Mouse (Mus musculus): ENCODE data around the gene Kbtbd12. TPM values are rescaled to one million over a fixed set of nuclear protein-coding genes. Genes with fewer than 3 reads are reported as not detected.

Kbtbd12 gene
- polyA plus RNA-seq (2017; shearing (Covaris generic)), result not detected

GRCm38 (mm10) chr6:88637611-88638301 lies at the start of gene Kbtbd12:
TSS of gene Kbtbd12 (minus strand) at chr6:88637950.
- no peak for ATAC-seq

GRCm38 (mm10) chr6:88683380-88684053 lies 45.8 kb upstream of the Kbtbd12 start:
- no peak for ATAC-seq

- ATAC-seq, result no peak
Observed at GRCm38 (mm10) chr6:88681026-88681425, 43.3 kb upstream of the Kbtbd12 start.

- ATAC-seq, result no peak
Observed at GRCm38 (mm10) chr6:88677738-88678137, 40.0 kb upstream of the Kbtbd12 start.

- no peak for ATAC-seq
Observed at GRCm38 (mm10) chr6:88676753-88677736, 39.3 kb upstream of the Kbtbd12 start.

GRCm38 (mm10) chr6:88675815-88676214 lies 38.1 kb upstream of the Kbtbd12 start:
- ATAC-seq, result no peak

- no peak for ATAC-seq
Observed at GRCm38 (mm10) chr6:88662284-88662683, 24.5 kb upstream of the Kbtbd12 start.

GRCm38 (mm10) chr6:88661696-88662095 lies 23.9 kb upstream of the Kbtbd12 start:
- no peak for ATAC-seq

- no peak for ATAC-seq
Observed at GRCm38 (mm10) chr6:88647564-88648295, 10.0 kb upstream of the Kbtbd12 start.

GRCm38 (mm10) chr6:88644786-88645185 lies 7.0 kb upstream of the Kbtbd12 start:
- ATAC-seq, result no peak

- ATAC-seq, result no peak
Observed at GRCm38 (mm10) chr6:88641346-88641920, 3.7 kb upstream of the Kbtbd12 start.

- ATAC-seq, result no peak
Observed at GRCm38 (mm10) chr6:88640331-88640730, 2.6 kb upstream of the Kbtbd12 start.

GRCm38 (mm10) chr6:88639921-88640320 lies 2.2 kb upstream of the Kbtbd12 start:
- no peak for ATAC-seq

- ATAC-seq, result no peak
Observed at GRCm38 (mm10) chr6:88639372-88639920, 1.7 kb upstream of the Kbtbd12 start.

- ATAC-seq, result no peak
Observed at GRCm38 (mm10) chr6:88638917-88639316, 1.2 kb upstream of the Kbtbd12 start.

- no peak for ATAC-seq
Observed at GRCm38 (mm10) chr6:88635881-88636754, 1.6 kb downstream of the Kbtbd12 start.

- ATAC-seq, result no peak
Observed at GRCm38 (mm10) chr6:88631293-88631692, 6.5 kb downstream of the Kbtbd12 start.

- ATAC-seq, result no peak
Observed at GRCm38 (mm10) chr6:88630560-88630959, 7.2 kb downstream of the Kbtbd12 start.

GRCm38 (mm10) chr6:88629821-88630220 lies 7.9 kb downstream of the Kbtbd12 start:
- no peak for ATAC-seq

GRCm38 (mm10) chr6:88627317-88627811 lies 10.4 kb downstream of the Kbtbd12 start:
- ATAC-seq, result no peak

Data from activated CD4-positive, CD25-positive, alpha-beta regulatory T cell, adult 4 months (primary cell).